Mouse (Mus musculus) stomach, embryonic 14.5 days (tissue): ENCODE data around the gene Prtg. TPM values are rescaled to one million over a fixed set of nuclear protein-coding genes. Genes with fewer than 3 reads are reported as not detected.
A peak's percentile ranks its signal among the peaks of the same experiment; 100 is the strongest.

Source experiments
- ATAC-seq: fragments of 200-750 bp; cut with Nextera tagmentation; 2 replicates; pipeline ENCODE4 v1.8.0; 2017; ENCODE audit warnings: low read depth, moderate TSS enrichment; ENCODE audit not compliant: insufficient number of reproducible peaks, insufficient read depth, low FRiP score
- H3K27ac ChIP-seq: fragments of 300-500 bp; sonication (generic); 2 replicates; pipeline ENCODE4 v1.5.1; 2014; ENCODE audit warnings: mild to moderate bottlenecking, low read length, moderate library complexity, mixed read lengths
- H3K27me3 ChIP-seq: fragments of 300-500 bp; sonication (generic); 2 replicates; pipeline ENCODE4 v1.6.1; 2014; ENCODE audit warnings: low read length, control low read depth, mixed read lengths; ENCODE audit not compliant: control insufficient read depth, insufficient read depth
- H3K36me3 ChIP-seq: fragments of 300-500 bp; sonication (generic); 2 replicates; pipeline ENCODE4 v1.6.1; 2014; ENCODE audit warnings: mild to moderate bottlenecking, control low read depth, low read length, moderate library complexity, mixed read lengths; ENCODE audit not compliant: control insufficient read depth, insufficient read depth
- H3K4me1 ChIP-seq: fragments of 300-500 bp; sonication (generic); 2 replicates; pipeline ENCODE4 v1.6.1; 2014; ENCODE audit warnings: low read length, control low read depth, mixed read lengths; ENCODE audit not compliant: control insufficient read depth, insufficient read depth
- H3K4me2 ChIP-seq: fragments of 300-500 bp; sonication (generic); replicated peaks from 2 replicates; pipeline ENCODE4 v1.6.1; 2014; ENCODE audit warnings: low read depth, low read length, control low read depth
- H3K4me3 ChIP-seq: fragments of 300-500 bp; sonication (generic); 2 replicates; pipeline ENCODE4 v1.5.1; 2014; ENCODE audit warnings: low read depth, low read length, control low read depth
- H3K9ac ChIP-seq: fragments of 300-500 bp; sonication (generic); replicated peaks from 2 replicates; pipeline ENCODE4 v1.6.1; 2014; ENCODE audit warnings: low read depth, mild to moderate bottlenecking, control low read depth, low read length, moderate library complexity, mixed read lengths
- H3K9me3 ChIP-seq: fragments of 300-500 bp; sonication (generic); 2 replicates; pipeline ENCODE4 v1.6.1; 2016; ENCODE audit warnings: low read depth, low read length, control low read depth; ENCODE audit not compliant: control insufficient read depth
- WGBS: fragments of 180-500 bp; shearing (Covaris S2); extraction: QIAGEN DNeasy Blood & Tissue Kit; methylation state at CpG from one replicate; pipeline ENCODE4 v1.1.7; 2014; 5-methylcytosine and 5-hydroxymethylcytosine counted together
- polyA plus RNA-seq: library from polyadenylated mRNA; unstranded; fragments of >200 nt; fragmentation: Nextera tagmentation; extraction: Ambion mirVana; gene quantifications from 2 replicates; pipeline ENCODE4 v1.2.1, GENCODE M21; 2014

Gene Prtg
- polyA plus RNA-seq, 1 experiment from 2014 or later = 0.68 TPM

DNA sequence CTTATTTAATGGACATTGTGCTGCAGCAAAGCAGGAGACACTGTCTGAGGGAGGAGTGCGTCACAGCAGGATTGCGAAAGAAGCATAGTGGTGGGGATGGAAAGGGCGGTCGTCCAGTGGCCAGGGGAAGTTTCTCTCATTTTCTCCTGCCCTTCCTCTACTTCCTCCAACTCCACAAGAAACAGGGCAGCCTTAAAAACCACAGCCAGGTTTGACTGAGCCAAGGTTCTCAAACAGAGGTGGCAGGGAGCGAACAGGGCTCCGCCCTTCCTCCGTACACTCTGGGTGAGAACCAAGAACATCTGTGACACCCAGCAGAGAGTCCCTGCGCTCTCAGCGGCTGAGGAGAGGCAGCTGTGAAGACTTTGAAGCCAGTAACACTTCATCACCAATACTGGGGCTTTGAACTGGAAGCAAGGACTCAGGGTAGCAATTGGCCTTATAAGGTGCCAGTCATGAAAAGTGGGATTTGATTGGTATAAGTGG is 9.5 kb upstream of the Prtg start:
- no peak overlapping the region for H3K9ac ChIP-seq
- ATAC-seq = no peak
- H3K4me3 ChIP-seq = no peak overlapping the region
- no peaks in the 10 kb centered on the region for H3K4me1 ChIP-seq
- no peak overlapping the region for H3K27ac ChIP-seq
- H3K9me3 ChIP-seq = no peaks in the 10 kb centered on the region
- WGBS = 42% methylated on average over 9 of the region's 9 CpGs
- H3K27me3 ChIP-seq = no peaks in the 10 kb centered on the region
- H3K36me3 ChIP-seq = no peaks in the 10 kb centered on the region
- no peak overlapping the region; the same call in 1 of the 2 replicates for H3K4me2 ChIP-seq

DNA sequence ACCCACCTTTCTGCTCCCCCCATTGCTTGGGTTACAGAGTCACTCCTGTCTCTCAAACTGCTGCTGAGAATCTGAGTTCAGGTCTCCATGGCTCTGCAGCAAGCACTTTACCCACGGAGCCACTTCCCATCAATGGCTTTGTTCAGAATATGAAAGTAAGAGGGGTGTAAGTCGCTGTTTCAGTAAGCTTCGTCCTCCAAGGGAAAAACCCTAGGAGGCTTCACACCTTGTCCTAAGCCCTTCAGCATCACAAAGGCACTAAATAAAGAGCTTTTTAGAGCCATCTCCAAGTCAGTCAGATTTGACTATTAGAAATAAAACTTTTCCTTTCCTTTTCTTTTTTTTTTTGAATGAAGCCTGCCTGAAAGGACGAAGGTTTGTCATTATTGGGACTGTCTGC is 3.4 kb upstream of the Prtg start:
- H3K4me3 ChIP-seq = no peak overlapping the region
- H3K27ac ChIP-seq = no peak overlapping the region
- no peak overlapping the region for H3K9ac ChIP-seq
- WGBS = 47% methylated on average over 4 of the region's 4 CpGs
- no peak for ATAC-seq
- no peak overlapping the region for H3K4me2 ChIP-seq
- H3K4me1 ChIP-seq = no peaks in the 10 kb centered on the region
- no peaks in the 10 kb centered on the region for H3K9me3 ChIP-seq
- H3K27me3 ChIP-seq = no peaks in the 10 kb centered on the region
- H3K36me3 ChIP-seq = no peaks in the 10 kb centered on the region

DNA sequence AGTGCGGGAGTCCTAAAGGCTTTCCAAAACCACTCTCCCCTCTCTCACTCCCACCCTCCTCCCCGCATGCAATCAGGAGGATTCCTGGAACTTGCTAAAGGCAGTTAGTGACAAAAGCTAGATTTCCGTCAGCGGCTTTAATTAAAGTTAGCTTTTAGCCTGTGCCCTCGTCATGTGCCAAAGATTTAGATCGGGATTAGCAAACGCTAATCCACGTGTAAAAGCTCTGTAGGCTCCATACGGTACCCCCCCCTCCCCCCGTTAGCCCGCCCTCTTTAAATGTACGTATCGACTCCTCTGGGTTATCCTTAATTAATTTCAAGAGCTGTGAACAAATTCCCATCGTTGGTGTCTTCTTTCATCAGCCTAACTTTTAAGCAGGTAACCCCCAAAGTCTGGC is 528 bp upstream of the Prtg start:
- H3K9ac ChIP-seq = no peak overlapping the region
- H3K4me2 ChIP-seq = peak overlapping the region; percentile 94
- H3K4me1 ChIP-seq = no peaks in the 10 kb centered on the region
- no peak for ATAC-seq
- H3K36me3 ChIP-seq = no peaks in the 10 kb centered on the region
- H3K4me3 ChIP-seq = peak overlapping the region; percentile 64
- H3K9me3 ChIP-seq = no peaks in the 10 kb centered on the region
- no peak overlapping the region for H3K27ac ChIP-seq
- 11% methylated on average over 14 of the region's 14 CpGs for WGBS
- no peaks in the 10 kb centered on the region for H3K27me3 ChIP-seq

DNA sequence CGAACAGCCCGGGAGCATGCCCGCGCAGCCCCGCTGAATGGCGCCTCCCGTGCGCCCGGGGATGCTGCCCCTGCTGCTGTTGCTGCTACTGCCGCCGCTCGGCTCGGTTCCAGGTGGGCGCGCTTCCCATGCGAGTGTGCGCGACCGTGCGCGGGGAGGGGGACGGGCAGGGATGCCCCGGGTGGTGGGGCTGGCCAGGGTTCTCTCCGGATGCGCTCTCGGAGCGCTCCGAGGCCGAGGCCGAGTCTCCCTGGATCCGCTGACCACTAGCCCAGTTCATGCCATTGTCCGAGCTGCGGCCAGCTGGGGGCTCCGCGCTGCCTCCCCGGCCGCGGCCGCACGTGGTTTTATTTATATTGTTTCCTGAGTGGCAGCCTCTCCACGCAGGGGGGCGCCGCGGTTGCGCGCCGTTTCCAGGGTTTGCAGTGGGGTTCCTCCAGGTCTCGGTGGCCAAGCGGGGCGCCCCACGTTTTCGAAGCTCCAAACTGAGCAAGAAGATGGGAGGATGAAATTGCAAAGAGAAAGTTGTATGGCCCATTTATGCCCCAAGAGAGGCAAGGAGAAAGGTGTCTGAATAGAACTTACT is 839 bp downstream of the Prtg start:
- peak; percentile 76 for ATAC-seq

DNA sequence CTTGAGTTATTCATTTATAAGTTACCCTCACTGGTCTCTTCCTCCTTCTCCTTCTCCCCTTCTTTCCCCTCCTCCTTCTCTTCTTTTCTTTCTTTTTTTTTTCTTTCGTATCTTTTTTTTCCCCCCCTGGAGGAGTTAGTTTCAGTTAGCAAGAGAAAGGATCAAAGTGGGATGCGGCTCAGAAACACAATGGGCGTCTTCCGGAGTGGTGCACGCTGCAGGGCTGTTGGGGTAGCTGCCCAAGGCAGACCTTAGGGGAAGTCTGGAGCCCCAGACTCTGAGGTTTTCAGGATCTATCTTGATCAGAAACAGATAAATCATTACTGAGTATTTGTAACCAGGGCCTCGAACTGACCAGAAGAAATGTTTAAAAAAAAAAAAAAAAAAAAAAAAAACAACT is 1.5 kb downstream of the Prtg start:
- Histone ChIP-seq H3K36me3 (no peaks in the 10 kb centered on the region), H3K27me3 (no peaks in the 10 kb centered on the region), H3K9ac (peak overlapping the region; percentile 62; the same call in 1 of the 2 replicates), H3K27ac (no peak overlapping the region), H3K9me3 (no peaks in the 10 kb centered on the region), H3K4me2 (peak overlapping the region; percentile 94), H3K4me3 (peak overlapping the region; percentile 64), H3K4me1 (no peaks in the 10 kb centered on the region; the same call in 1 of the 2 replicates)
- 3% methylated on average over 6 of the region's 6 CpGs for WGBS
- ATAC-seq = no peak

More for the DNA sequence above, 839 bp downstream of the Prtg start:
- H3K4me3 ChIP-seq = peak overlapping the region; percentile 64
- H3K4me2 ChIP-seq = peak overlapping the region; percentile 94
- H3K27me3 ChIP-seq = no peaks in the 10 kb centered on the region
- no peaks in the 10 kb centered on the region for H3K9me3 ChIP-seq
- no peak overlapping the region for H3K27ac ChIP-seq
- no peaks in the 10 kb centered on the region for H3K36me3 ChIP-seq
- H3K4me1 ChIP-seq = no peaks in the 10 kb centered on the region; the same call in 1 of the 2 replicates
- under 1% methylated on average over 44 of the region's 52 CpGs for WGBS
- peak overlapping the region; percentile 62 for H3K9ac ChIP-seq

DNA sequence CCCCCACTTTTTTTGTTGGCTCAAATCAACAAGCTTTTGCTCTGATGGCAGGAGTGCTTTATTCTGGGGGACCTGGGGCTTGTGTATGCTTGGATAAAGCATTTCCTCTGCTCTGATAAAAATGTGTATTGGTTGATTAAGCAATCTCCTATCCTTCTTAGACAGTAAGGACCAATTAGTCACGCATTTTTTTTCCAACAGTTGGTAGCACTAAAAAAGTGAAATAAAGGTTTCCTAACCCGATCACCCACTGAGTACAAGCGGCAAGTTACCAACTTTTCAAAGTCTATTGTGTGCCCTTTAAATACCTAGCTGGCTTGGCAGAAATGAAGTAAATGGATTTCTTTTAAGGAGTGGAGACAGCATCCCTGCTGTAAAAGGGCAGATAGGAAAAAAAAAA is 1.9 kb downstream of the Prtg start:
- Histone ChIP-seq H3K9me3 (no peaks in the 10 kb centered on the region), H3K4me1 (no peaks in the 10 kb centered on the region; the same call in 1 of the 2 replicates), H3K9ac (no peak overlapping the region), H3K36me3 (no peaks in the 10 kb centered on the region), H3K27ac (no peak overlapping the region), H3K4me3 (no peak overlapping the region; the same call in 1 of the 2 replicates), H3K27me3 (no peaks in the 10 kb centered on the region), H3K4me2 (no peak overlapping the region)
- no peak for ATAC-seq
- 37% methylated on average over 3 of the region's 3 CpGs for WGBS

DNA sequence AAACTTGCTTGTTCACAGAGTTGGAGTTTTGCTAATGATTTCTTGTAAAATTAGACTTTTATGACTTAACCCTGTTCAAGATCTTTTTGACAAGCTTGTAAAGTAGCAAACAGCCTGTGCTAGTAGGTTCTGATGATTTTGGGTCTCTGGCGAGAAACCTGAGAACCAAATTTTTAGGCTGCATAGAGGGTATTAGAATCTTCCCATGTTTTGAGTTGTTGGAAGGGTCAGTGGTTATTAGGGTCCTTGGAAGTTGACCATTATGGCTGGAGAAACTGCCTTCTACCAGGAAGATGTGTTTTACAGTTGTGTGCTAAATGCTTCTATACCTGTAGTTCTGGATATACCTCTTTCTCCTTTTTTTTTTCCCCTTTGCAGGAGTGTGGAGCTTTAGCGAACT is 2.4 kb downstream of the Prtg start:
- 77% methylated on average over 2 of the region's 2 CpGs for WGBS
- no peaks in the 10 kb centered on the region for H3K27me3 ChIP-seq
- no peak overlapping the region for H3K9ac ChIP-seq
- no peak for ATAC-seq
- no peak overlapping the region for H3K4me2 ChIP-seq
- no peaks in the 10 kb centered on the region for H3K36me3 ChIP-seq
- no peak overlapping the region for H3K4me3 ChIP-seq
- H3K4me1 ChIP-seq = no peaks in the 10 kb centered on the region; the same call in 1 of the 2 replicates
- no peak overlapping the region for H3K27ac ChIP-seq
- no peaks in the 10 kb centered on the region for H3K9me3 ChIP-seq

DNA sequence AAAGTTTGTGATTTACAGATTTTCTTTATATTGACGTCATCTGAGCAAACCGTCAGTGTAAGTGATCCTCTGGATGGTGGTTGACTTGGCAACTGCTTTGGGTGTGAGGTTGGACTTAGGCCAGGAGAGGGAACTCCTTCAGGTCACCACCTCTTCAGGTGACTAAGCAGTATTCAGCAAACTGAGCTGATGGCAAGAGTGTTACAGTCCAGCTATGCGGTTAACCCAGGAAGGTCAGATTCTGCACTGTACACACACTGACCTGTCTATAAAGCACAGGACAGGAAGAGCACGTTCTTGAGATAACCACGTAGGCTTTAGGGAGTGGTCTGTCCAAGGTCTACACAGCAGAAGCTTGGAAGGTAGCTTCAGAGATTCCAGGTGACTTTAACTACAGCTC is 3.9 kb downstream of the Prtg start:
- ATAC-seq = no peak
- WGBS = 61% methylated on average over 5 of the region's 5 CpGs

DNA sequence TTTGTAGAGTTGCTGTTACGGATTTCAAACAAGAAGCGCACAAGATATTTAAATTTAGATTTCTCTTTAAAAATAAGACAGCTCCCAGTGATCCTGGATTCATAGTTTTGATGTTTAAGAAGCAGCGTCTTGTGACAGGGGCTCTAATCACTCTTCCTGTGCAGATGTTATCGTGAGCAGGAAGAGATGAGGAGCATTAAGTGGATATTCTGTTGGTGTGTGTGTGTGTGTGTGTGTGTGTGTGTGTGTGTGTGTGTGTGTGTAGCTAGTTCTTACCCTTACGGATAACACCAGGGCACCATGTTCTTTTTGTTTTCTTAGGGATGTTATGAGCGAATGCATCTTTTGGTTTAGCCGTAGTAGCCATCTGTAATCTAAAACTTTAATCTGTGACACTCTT is 5.4 kb downstream of the Prtg start:
- no peaks in the 10 kb centered on the region; the same call in 1 of the 2 replicates for H3K4me1 ChIP-seq
- H3K27ac ChIP-seq = no peak overlapping the region
- H3K4me3 ChIP-seq = no peak overlapping the region
- H3K4me2 ChIP-seq = no peak overlapping the region
- no peaks in the 10 kb centered on the region for H3K9me3 ChIP-seq
- 58% methylated on average over 7 of the region's 7 CpGs for WGBS
- no peaks in the 10 kb centered on the region for H3K36me3 ChIP-seq
- ATAC-seq = no peak
- H3K27me3 ChIP-seq = no peaks in the 10 kb centered on the region
- no peak overlapping the region for H3K9ac ChIP-seq

More for the DNA sequence above, 3.9 kb downstream of the Prtg start:
- H3K4me2 ChIP-seq = no peak overlapping the region
- no peaks in the 10 kb centered on the region; the same call in 1 of the 2 replicates for H3K4me1 ChIP-seq
- H3K9ac ChIP-seq = no peak overlapping the region
- no peaks in the 10 kb centered on the region for H3K36me3 ChIP-seq
- H3K27me3 ChIP-seq = no peaks in the 10 kb centered on the region
- no peak overlapping the region for H3K27ac ChIP-seq
- H3K4me3 ChIP-seq = no peak overlapping the region
- H3K9me3 ChIP-seq = no peaks in the 10 kb centered on the region
